Mouse (Mus musculus) retina, postnatal 1 day (tissue): ENCODE data around the gene Cep131.

Experiments
- DNase-seq: peaks from one replicate; pipeline ENCODE4 v3.0.0-alpha.2; 2012

The Cep131 gene

DNA sequence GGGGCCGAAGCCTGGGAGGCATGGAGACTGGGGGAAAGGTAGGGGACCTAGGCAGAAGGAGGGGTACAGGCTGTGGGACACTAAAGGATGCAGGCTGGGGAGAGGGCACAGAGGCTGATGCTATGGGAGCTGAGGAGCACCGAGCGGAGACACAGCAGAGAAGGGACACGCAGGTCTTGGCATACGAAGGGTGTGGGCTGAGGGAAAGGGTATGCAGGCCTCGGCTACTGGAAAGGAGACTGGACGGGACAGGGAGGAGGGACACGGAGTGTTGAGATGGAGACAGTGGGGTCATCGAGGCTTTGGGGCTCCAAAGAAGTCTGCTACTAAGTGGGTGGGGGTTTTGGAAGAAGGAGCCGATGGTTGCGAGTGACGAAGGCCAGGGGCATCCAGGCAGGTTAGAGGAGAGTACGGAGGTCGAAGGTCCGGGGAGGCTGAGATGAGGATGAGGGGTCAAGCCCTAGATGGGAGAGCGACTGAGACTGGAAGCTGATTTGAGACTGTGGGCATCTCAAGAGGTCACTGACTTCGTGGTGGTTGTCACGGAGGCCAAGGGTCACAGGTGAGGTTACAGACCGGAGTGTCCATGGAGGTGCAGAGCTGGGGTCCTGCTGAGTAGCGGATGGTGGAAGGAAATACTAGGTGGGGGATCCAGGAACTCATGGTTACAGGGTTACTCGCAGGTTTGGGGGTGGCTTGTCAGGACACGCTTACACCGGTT, 38.9 kb downstream of the Cep131 start:
- no peak for DNase-seq

DNA sequence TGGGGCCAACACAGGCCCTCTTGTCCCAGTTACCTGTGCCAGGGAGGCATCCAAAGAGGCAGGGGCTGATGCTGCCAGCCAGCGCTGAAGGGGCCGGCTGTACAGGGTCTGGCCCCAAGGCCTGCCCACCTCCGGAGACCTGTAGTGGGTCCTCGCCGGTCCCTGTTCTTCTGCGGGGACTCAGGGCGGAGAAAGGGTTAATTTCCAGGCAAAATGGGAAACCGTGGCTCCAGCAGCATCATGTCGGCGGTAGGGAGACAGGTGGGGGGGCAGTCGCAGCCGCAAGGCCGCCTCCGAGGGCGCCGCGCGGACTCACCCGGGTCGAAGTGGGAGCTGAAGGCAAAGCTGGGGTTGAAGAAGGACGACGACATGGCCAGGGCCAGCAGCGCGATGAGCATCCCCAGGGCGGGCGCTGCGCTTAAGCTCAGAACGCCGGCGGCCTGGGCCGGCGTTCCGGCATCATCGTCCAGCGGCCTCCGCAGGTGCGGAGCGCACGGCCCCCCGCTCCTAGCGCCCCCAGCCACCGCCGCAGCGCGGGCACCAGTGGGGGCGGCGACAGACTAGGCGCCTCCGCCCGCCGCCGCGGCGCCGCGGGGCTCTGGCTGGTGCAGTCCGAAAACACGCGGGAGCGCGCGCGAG, 40.0 kb downstream of the Cep131 start, which contains the start of gene Aatk:
TSS of gene Aatk (minus strand) at position 615 of the 639 bp plus-strand sequence.
- DNase-seq, result peak; percentile 60

DNA sequence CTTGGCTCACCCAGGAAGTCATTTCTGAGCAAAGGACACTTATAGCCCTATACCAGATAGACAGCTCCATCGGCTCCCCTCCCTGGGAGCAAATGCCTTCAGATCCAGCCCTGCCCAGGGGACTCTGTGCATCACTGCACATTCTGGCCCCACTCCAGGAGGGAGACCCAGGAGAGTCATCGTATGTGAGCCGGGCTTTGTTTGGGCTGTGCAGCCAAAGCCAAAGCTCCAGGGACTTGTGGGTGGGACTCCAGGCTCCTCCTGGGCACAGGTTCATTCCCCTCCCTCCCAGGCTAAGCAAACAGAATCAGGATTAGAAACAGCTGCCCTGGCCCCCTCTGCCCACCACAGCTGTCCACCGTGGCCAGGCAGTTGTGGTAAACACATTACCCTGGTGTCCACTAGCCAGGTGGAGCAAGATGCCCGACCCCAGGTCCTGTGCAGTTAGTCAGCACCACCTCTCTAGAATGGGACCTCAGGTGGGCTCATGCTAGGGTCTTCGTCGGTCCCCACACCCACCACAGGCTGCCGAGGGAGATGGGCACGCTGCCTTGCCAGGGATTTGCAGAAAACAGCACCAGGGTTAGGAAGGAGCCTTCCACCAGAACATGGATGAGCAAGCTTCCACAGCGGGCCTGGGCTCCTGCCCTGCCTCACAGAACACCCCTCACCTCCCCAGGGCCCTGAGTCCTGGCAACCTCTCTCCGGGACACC, 40.6 kb downstream of the Cep131 start:
- DNase-seq, result peak; percentile 81

DNA sequence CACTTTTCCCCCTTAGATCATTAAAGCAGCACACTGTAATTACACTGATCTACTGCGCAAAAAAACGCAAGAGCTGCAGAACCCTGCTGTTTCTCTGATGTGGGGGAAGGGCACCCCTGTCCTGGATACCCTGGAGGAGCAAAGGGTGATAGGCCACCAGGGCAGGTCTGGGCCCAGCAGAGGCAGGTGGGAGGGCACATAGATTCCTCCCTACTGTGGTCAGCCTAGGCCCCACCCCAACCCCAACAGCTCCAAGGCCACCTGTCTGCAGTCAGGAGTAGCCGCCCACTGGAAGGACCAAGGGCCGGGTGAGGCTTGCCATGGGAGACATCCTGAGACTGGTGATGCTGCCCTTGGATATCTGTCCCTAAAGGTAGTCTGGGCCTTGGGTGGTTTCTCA, 41.3 kb downstream of the Cep131 start:
- no peak for DNase-seq

DNA sequence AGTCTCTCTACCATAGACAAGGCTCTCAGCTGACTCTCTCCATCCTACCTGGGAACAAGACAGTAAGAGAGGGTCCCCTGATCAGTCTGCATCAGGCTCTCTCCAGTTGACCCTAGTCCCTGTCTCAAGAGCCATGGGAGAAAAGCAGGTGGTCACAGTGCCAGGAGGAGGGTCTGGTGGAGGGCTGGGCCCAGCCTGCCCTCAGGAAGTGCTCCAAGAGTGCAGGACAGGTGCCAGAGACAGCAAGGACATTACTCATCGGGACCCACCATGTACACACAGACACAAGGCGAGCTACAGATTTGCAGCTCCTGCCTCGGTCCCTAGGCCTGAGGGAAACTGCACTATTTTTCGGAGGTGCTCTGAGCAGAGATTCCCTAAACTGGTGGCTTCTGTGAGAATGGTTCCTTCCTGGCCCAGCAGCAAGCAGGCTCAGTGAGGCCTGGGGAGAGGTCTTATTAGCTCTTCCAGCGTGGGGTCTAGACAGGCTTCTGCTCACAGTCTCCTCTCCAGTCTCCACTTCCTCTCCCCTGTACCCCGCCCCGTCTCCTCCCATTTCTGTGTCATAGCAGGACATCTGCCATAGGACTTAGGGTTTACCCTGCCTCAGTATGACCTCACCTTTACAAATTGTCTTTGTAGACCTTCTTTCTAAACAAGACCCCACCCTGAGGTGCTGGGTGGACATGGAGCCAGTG, 44.3 kb downstream of the Cep131 start:
- no peak for DNase-seq

DNA sequence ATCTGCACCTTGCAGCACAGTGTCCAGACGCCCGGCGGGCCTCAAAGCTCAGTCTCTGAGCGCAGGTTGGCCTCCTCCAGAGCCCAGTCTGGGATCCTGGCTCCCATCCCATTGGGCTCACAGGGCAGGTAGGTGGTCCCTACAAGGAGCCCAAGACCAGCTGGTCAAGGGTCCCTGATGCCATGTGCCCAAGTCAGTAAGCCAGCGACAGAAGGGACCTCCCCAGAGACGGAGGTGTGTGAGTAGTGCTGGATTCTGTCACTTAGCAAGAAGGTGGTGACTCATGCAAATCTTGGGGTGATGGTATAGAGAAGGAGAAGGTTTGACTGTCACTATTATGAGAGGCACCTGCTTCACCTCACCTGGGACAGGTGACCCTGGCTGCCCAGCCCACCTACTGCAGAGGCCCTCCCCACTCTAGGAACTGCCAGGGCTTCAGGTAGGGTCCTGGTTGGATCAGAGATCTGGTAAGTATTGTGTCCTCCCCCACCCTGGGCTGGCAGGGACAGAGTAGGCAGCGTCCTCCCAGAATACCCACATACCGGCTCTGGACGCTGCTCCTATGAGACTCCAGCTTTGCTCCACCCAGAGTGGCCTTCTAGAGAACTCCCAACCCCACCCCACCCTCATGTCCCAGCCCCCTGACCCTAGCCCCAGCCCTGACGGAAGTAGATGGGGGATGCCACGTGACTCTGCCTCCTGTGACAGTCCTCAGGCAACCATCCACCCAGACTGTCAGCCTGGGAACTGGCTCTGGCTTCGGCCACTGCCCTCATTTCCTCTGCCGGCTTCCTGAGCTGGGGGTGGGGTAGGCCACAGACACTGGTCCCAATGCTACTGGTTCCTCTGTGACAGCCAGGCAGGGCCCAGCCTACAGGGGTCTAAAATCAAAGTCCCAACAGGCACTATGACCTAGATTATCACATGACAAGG, 45.2 kb downstream of the Cep131 start:
- DNase-seq, result peak; percentile 65

DNA sequence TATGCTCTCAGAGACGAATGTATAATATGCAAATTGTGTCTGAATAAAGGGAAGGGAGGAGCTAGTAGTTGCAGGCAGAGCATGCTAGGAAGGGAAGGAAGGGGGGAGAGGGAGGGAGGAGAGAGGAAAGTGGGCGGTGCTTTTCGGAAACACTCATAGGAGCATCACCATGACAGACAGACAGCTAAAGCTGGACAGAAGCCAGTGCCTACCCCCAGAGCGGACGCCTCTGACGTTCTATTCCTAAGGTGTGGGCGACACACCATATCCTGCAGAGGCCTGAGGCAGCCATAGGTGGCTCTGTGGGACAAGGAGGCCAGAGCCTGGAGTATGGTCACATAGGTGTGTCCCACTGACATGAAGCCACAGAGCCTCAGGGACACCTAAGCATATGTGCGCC, 46.2 kb downstream of the Cep131 start:
- no peak for DNase-seq

DNA sequence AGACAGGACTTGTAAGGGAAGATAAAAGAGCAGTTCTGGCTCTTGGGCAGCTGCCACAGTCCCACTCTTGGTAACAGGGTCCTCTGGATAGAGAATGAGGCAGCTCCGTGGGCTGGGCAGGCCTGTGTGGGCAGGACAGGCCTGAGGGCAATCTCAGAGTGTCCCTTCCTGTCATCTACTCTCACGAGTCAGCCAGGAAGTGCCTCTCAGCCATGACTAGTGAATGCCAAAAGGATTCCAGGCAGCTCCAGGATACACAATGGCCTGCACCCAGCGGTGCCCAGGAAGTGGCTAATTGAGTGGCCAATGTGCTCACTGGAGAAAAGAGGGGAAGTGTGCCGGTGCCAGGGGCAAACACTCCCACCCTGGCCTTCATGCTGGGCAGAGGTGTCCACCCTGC, 47.0 kb downstream of the Cep131 start:
- DNase-seq, result no peak

DNA sequence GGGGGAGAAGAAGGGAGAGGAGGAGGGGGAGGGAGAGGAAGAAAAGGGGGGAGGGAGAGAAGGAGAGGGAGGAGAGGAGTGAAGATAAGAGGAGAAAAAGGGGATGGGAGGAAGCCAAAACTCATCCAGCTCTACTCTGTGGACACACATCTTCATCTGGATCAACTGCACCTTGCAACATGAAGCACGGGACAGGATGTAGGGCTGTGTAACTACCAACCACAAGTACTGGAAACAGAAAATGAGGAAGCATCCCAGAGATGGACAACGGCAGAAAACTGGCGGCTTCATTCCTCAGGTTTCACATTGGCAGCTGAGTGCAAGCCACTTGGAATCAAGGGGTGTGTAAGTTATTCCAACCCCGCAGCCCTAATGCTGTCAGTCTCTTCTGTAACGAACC, 51.9 kb downstream of the Cep131 start:
- DNase-seq, result no peak

DNA sequence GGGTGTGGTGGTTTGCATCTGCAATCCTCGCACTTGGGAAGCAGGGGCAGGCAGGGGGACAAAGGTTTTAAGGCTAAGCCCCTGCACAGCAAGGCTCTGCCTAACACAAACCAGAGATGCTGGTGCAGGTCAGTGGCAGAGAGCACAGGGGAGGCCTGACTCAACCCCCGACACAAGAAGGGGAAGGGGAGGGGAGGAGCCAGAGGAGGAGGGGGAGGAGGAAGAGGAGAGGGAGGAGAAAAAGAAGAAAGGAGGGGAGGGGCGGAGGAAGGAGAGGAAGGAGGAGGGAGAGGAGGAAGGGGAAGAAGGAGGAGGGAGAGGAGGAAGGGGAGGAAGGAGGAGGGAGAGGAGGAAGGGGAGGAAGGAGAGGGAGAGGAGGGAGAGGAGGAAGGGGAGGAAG, 52.3 kb downstream of the Cep131 start:
- DNase-seq, result no peak

DNA sequence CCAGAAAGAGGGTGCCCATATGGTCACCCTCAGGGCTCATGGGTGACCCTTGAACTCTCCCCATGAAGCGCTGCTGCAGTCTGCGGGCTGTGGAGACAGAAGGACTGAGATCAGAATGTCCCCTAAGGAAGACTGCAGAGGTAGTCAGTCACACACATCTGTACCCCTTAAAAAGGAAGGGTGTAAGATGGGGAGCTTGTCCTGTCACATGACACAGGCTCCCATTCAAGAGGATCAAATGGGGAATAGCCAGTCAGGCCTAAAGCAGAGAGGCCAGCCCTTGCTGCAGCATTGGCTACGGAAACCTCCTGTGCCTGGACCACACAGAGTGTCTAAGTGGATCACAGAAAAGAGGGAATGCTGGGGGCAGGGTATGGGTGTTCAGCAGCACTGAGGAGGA, 53.2 kb downstream of the Cep131 start:
- no peak for DNase-seq

DNA sequence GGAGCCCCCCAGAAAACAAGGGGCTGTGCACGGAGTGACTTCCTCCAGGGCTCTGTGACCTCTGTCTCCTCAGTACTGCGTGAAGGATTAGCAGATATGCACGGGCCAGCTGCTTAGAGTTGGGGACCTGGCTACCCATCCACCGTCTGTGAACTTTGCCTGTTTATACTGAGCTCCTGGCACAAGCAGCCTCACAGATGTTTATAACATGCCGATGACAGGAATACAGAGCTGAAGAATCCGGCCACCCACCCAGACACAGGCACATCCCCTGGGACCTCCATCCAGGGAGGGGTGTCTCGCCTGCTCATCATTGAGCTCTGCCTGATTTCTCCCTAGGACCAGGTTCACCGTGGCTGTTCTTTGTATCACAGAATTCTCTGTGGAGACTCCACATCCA, 54.6 kb downstream of the Cep131 start:
- DNase-seq, result no peak

DNA sequence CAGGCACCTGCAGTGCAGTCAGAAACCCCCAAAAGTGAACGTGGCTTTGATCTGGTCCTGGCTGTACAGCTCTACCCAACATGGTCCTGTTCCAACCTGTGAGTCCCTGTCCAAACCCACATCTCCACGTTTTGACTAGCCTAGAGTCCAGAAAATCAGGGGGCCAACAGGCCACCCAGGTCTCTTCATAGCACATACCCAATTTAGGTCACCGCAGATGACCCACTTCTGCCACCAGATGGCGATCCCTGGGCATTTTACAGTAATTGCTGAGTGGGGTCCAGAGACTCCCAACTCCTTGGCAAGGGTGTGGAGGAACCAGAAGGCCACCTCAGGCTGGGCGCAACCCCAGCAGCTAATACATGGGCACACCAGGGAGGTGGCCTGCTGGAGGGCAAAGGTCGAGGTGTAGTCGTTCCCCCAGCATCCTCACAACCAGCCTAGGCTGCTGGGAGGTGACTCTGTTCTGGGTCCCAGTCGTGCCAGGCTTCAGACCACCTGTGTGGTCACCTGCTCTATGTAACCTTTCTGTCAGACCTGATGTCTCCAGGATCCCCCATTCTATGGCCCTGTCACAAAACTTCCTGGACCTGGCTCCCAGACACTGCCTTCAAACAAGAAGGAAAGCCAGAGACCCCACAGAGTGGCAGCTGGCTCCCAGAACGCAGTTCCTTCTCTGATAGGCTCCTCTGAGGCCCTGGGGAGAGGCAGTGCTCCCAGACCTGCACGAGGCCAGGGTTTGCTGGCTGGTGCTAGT, 56.3 kb downstream of the Cep131 start:
- peak; percentile 90 for DNase-seq

DNA sequence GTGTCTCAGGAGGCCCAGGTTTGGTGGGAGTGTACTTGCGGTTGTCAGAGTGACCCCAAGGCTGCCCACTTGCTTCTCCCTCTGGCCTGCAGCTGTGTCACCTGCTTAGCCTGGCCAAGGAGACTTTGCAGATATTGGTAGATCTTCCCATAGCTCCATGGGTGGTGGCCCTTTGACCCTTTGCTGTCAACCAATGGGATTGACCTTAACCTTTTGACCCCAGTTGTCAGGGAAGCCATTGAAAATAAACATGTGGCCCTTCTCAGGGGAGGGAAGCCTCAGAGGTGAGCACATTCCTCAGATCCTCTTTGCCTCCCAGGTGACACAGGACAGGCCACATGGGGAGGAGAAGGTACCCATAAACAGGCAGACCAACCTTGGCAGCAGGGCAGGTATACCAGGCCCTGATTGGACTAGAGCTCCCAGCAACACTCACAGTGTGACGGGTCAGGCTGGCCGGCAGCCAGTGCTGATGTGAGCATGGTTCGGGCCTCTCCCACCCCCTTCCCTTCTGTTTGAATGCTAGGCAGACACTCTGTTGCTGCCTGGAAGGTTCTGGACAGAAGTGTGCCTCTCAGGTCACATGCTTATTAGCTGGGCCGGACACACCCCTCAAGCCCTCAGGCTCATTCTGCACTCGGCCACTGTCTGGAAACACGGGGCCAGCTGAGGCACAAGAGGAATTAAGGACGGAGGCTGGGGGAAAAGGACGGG, 57.0 kb downstream of the Cep131 start:
- DNase-seq, result peak; percentile 59

DNA sequence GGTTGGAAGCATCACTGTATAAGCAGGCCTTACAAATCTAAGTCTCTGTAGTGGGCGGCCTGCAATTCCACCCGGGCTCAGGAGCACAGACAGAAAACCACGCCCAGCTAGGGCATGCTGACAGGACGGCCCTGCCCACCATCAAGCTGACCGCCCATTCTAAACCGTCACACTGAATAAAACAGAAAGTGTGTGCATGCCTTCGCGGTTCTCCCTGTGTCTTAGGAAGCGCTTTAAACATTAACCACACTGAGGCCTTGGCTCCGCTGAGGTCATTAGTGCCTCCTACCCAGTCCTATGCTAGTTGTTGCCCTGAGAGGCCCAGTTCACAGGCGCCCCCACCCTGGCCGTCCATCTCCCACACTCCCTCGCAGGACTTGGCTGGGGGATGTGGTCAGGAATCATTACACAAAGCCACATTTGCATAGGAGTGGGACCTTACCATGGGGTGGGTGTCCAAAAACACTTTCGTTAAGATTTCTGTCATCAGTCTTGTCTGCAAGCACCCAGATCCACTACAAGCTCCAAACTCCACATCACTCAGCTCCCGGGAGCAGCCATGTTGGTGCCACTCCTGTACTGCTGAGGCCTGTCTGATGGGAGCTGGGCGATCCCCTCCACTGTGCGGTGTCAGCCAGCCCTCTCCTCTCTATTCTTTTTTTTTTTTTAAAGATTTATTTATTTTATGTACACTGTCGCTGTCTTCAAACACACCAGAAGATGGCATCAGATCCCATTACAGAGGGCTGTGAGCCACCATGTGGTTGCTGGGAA, 58.1 kb downstream of the Cep131 start:
- no peak for DNase-seq

DNA sequence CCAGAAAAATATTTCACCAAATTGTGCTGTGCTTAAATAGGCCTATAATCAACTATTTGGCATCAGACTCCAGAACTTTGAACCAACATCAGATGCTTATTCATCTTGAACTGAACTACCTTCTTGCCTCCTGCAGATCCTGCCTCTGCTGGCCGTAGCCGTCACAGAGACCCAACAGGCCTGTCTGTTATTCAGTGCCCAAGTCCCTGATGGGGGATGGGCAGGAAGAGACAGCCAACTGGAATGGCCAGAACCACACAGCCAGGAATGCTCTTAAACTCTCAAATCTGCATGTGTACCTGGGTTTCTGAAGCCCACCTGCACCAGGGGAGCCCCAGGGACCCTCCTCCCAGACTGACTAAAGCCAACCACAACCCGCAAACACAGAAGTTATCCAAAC, 59.7 kb downstream of the Cep131 start:
- DNase-seq, result no peak

DNA sequence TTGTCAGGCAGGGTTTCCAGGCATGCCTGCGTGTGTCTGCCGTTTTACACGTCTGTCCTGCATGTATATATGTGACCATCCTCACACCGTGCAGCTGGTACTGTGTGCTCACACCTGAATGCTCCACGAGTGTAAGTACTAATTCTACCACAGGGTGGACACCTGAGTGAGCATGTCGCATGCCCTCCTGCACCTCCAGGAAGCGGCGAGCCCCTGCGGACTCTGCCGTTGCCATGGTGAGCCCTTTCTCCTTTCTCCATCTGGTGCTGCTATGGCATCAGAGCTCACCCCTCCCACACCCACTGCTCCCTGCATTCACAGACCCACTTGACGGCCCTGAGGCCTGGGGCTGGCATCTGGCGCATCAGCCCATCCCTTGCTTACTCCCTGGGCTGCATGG, 63.8 kb downstream of the Cep131 start:
- peak; percentile 79 for DNase-seq

DNA sequence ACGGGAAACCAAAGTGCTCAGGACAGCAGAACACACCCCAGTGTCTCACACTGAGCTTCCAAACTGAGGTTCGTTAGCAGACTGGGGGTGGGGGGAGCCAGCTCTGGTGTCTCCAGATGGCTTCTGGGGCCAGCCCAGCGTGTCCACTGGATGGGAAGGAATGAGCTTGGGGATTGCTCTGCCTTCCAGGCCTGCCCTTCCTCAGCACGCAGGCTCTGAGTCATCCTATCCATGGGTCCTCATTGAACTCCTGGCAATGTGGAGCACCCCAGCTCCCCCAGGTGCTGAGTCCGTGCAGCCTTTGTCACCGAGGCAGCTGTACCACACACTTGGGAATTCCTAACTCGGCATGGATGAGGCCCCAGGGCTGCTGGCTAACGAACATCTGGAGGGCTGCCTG, 64.4 kb downstream of the Cep131 start:
- no peak for DNase-seq

DNA sequence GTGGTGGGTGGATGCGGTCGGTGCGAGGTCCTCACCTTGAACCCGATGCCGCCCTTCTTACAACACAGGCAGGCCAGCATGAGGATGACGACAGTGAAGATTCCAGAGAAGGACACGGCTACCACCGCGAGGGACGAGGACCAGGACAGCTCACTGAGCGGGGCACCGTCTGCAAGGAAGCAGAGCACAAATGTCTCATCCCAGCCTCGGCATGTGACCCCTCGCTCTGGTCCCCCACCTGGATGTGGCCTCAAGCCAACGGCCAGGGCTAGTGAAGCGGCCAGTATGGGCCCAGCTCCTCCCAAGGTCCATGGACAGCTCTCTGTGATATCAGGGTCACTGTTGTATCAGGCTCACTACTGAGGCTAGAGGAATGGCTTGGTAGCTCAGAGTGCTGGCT, 65.3 kb downstream of the Cep131 start:
- no peak for DNase-seq
